8 mouse cellular contexts compared by ENCODE assay signal in the genomic region with DNA sequence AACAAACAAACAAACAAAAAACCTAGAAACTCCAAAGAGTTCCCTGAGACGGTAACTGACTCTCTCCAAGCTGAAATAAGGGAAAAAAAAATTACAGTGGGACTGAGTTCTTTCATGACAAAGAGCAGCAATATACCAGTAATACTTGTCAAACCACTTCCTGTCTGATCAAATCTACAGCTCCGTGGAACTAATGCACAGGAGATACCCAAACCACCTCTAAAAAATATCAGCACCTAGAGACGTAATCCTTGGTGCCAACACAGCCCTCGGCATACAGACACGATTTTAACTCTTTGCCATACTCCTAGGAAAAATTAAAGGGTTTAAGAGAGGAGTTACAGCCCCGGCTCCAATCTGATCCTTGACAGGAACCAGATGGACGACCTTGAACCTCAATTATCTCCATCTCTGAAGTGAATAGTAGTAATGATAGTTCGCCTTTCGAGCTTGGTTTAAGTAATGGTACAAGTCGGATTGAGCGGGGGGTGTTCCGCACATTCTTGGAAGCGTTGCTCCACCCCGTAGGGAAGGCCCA. TPM values are rescaled to one million over a fixed set of nuclear protein-coding genes. Genes with fewer than 3 reads are reported as not detected.
DNase-seq lines count a peak whose midpoint lies in the region; ATAC-seq lines count a peak whose summit lies in the region.

No protein-coding gene starts in this region.

- H3K9me3 ChIP-seq in kidney, embryonic 15.5 days (replicated peaks): no peaks in the 10 kb centered on the region
- H3K9me3 ChIP-seq in hindbrain, embryonic 14.5 days (ENCODE audit: control insufficient read depth, low read length): no peaks in the 10 kb centered on the region
- H3K9me3 ChIP-seq in midbrain, embryonic 15.5 days: no peaks in the 10 kb centered on the region

- WGBS in kidney, embryonic 15.5 days: 5% methylated on average over 14 of the region's 14 CpGs
- WGBS in hindbrain, embryonic 14.5 days: 13% methylated on average over 14 of the region's 14 CpGs
- WGBS in midbrain, embryonic 15.5 days: 10% methylated on average over 14 of the region's 14 CpGs

- peak overlapping the region; percentile 69 for H3K4me2 ChIP-seq in kidney, embryonic 15.5 days
- H3K4me2 ChIP-seq in hindbrain, embryonic 14.5 days (replicated peaks): peak overlapping the region; percentile 72
- H3K4me2 ChIP-seq in midbrain, embryonic 15.5 days: peak overlapping the region; percentile 82

- no peak for ATAC-seq in kidney, embryonic 15.5 days (replicated peaks; ENCODE audit: low FRiP score)
- peak; percentile 62 for ATAC-seq in activated CD4-positive, CD25-positive, alpha-beta regulatory T cell, adult 4 months
- ATAC-seq in hindbrain, embryonic 14.5 days (ENCODE audit: low FRiP score): no peak
- no peak for ATAC-seq in midbrain, embryonic 15.5 days (replicated peaks)

- H3K36me3 ChIP-seq in kidney, embryonic 15.5 days: peaks cover 22% of the 10 kb centered on the region
- H3K36me3 ChIP-seq in hindbrain, embryonic 14.5 days (replicated peaks; ENCODE audit: control insufficient read depth, insufficient read depth): peaks cover 24% of the 10 kb centered on the region
- H3K36me3 ChIP-seq in midbrain, embryonic 15.5 days (replicated peaks): peaks cover 5% of the 10 kb centered on the region

- H3K27me3 ChIP-seq in kidney, embryonic 15.5 days: no peaks in the 10 kb centered on the region
- H3K27me3 ChIP-seq in hindbrain, embryonic 14.5 days (ENCODE audit: control insufficient read depth, insufficient read depth, low read length): no peaks in the 10 kb centered on the region
- H3K27me3 ChIP-seq in midbrain, embryonic 15.5 days (replicated peaks): no peaks in the 10 kb centered on the region

- H3K4me3 ChIP-seq in kidney, embryonic 15.5 days (replicated peaks): peak overlapping the region; percentile 78
- peak overlapping the region; percentile 81 for H3K4me3 ChIP-seq in hindbrain, embryonic 14.5 days (replicated peaks; ENCODE audit: low read length)
- peak overlapping the region; percentile 88 for H3K4me3 ChIP-seq in midbrain, embryonic 15.5 days

- H3K4me1 ChIP-seq in kidney, embryonic 15.5 days: peaks cover 20% of the 10 kb centered on the region
- peaks cover 14% of the 10 kb centered on the region for H3K4me1 ChIP-seq in hindbrain, embryonic 14.5 days (replicated peaks; ENCODE audit: control insufficient read depth, insufficient read depth, low read length)
- H3K4me1 ChIP-seq in midbrain, embryonic 15.5 days: peaks cover 15% of the 10 kb centered on the region

- H3K27ac ChIP-seq in kidney, embryonic 15.5 days: peak overlapping the region; percentile 98
- H3K27ac ChIP-seq in hindbrain, embryonic 14.5 days: peak overlapping the region; percentile 95
- H3K27ac ChIP-seq in midbrain, embryonic 15.5 days: peak overlapping the region; percentile 92

- no peak for DNase-seq in kidney, adult 18-20 months
- DNase-seq in hindbrain, embryonic 14.5 days (ENCODE audit: low spot score): no peak
- DNase-seq in right cerebral cortex, adult 2 months (ENCODE audit: low spot score in 2 of 2): no peak
- no peak for DNase-seq in gastrocnemius, postnatal 25 days
- no peak for DNase-seq in adrenal gland, postnatal 14 days

- H3K9ac ChIP-seq in kidney, embryonic 15.5 days: peak overlapping the region; percentile 80
- H3K9ac ChIP-seq in hindbrain, embryonic 14.5 days: peak overlapping the region; percentile 94
- peak overlapping the region; percentile 82 for H3K9ac ChIP-seq in midbrain, embryonic 15.5 days

RNA-seq across cellular contexts. Expression of a gene that starts 11.4 kb away (rescaled TPM):
- 2.4 and 3.2 TPM in 2 replicates for polyA plus RNA-seq in kidney, embryonic 15.5 days (2015; fragmentation: Nextera tagmentation; extraction: Ambion mirVana)
- 1 to 10 TPM; 1.9 to 3.6 TPM for polyA plus RNA-seq in activated CD4-positive, CD25-positive, alpha-beta regulatory T cell, adult 4 months (2017; shearing (Covaris generic))
- polyA plus RNA-seq in hindbrain, embryonic 14.5 days (2014; fragmentation: Nextera tagmentation; extraction: Ambion mirVana): 3.6 and 6.0 TPM in 2 replicates
- 7.3 and 9.6 TPM in 2 replicates for polyA plus RNA-seq in midbrain, embryonic 15.5 days (2015; fragmentation: Nextera tagmentation; extraction: Ambion mirVana)
- total RNA-seq in gastrocnemius, postnatal 25 days (2021): 1 to 10 TPM; 1.0 to 1.5 TPM
- total RNA-seq in adrenal gland, postnatal 14 days (2021): 1.8 and 2.5 TPM in 2 replicates

RNA-seq across cellular contexts. Expression of a gene that starts 15.8 kb away (rescaled TPM):
- 29.9 and 36.7 TPM in 2 replicates for polyA plus RNA-seq in kidney, embryonic 15.5 days (2015; fragmentation: Nextera tagmentation; extraction: Ambion mirVana)
- 10 to 100 TPM; 22.6 to 37.5 TPM for polyA plus RNA-seq in activated CD4-positive, CD25-positive, alpha-beta regulatory T cell, adult 4 months (2017; shearing (Covaris generic))
- 20.6 and 25.8 TPM in 2 replicates for polyA plus RNA-seq in hindbrain, embryonic 14.5 days (2014; fragmentation: Nextera tagmentation; extraction: Ambion mirVana)
- 53.1 and 55.6 TPM in 2 replicates for polyA plus RNA-seq in midbrain, embryonic 15.5 days (2015; fragmentation: Nextera tagmentation; extraction: Ambion mirVana)
- total RNA-seq in gastrocnemius, postnatal 25 days (2021): 10 to 100 TPM in 1 of 2 experiments, 1 to 10 TPM in 1; 9.4 to 10.2 TPM
- total RNA-seq in adrenal gland, postnatal 14 days (2021): 16.2 and 19.4 TPM in 2 replicates

RNA-seq across cellular contexts. Expression of a gene that starts 15.9 kb away (rescaled TPM):
- polyA plus RNA-seq in kidney, embryonic 15.5 days (2015; fragmentation: Nextera tagmentation; extraction: Ambion mirVana): 49.9 and 53.3 TPM in 2 replicates
- polyA plus RNA-seq in activated CD4-positive, CD25-positive, alpha-beta regulatory T cell, adult 4 months (2017; shearing (Covaris generic)): 1 to 10 TPM; 3.3 to 6.2 TPM
- 71.2 and 73.5 TPM in 2 replicates for polyA plus RNA-seq in hindbrain, embryonic 14.5 days (2014; fragmentation: Nextera tagmentation; extraction: Ambion mirVana)
- 63.7 and 67.1 TPM in 2 replicates for polyA plus RNA-seq in midbrain, embryonic 15.5 days (2015; fragmentation: Nextera tagmentation; extraction: Ambion mirVana)
- 10 to 100 TPM; 50.8 to 55.0 TPM for total RNA-seq in gastrocnemius, postnatal 25 days (2021)
- 55.8 and 59.0 TPM in 2 replicates for total RNA-seq in adrenal gland, postnatal 14 days (2021)

RNA-seq across cellular contexts. Expression of a gene that starts 19.4 kb away (rescaled TPM):
- polyA plus RNA-seq in kidney, embryonic 15.5 days (2015; fragmentation: Nextera tagmentation; extraction: Ambion mirVana): 0.39 and 0.58 TPM in 2 replicates
- polyA plus RNA-seq in activated CD4-positive, CD25-positive, alpha-beta regulatory T cell, adult 4 months (2017; shearing (Covaris generic)): not detected
- polyA plus RNA-seq in hindbrain, embryonic 14.5 days (2014; fragmentation: Nextera tagmentation; extraction: Ambion mirVana): 0.75 TPM in 1 of 2 replicates, not detected in the other
- polyA plus RNA-seq in midbrain, embryonic 15.5 days (2015; fragmentation: Nextera tagmentation; extraction: Ambion mirVana): 0.23 and 0.28 TPM in 2 replicates
- total RNA-seq in gastrocnemius, postnatal 25 days (2021): not detected
- total RNA-seq in adrenal gland, postnatal 14 days (2021): 0.75 TPM in 1 of 2 replicates, not detected in the other

RNA-seq across cellular contexts. Expression of a gene that starts 24.6 kb away (rescaled TPM):
- polyA plus RNA-seq in kidney, embryonic 15.5 days (2015; fragmentation: Nextera tagmentation; extraction: Ambion mirVana): 29.0 and 36.1 TPM in 2 replicates
- 10 to 100 TPM; 12.6 to 15.3 TPM for polyA plus RNA-seq in activated CD4-positive, CD25-positive, alpha-beta regulatory T cell, adult 4 months (2017; shearing (Covaris generic))
- 30.2 and 31.1 TPM in 2 replicates for polyA plus RNA-seq in hindbrain, embryonic 14.5 days (2014; fragmentation: Nextera tagmentation; extraction: Ambion mirVana)
- polyA plus RNA-seq in midbrain, embryonic 15.5 days (2015; fragmentation: Nextera tagmentation; extraction: Ambion mirVana): 40.6 and 43.7 TPM in 2 replicates
- 10 to 100 TPM; 10.5 to 11.7 TPM for total RNA-seq in gastrocnemius, postnatal 25 days (2021)
- 19.5 and 23.3 TPM in 2 replicates for total RNA-seq in adrenal gland, postnatal 14 days (2021)
